Mouse (Mus musculus) neural tube, embryonic 14.5 days (tissue): ENCODE results near the gene Tbx6. TPM values are rescaled to one million over a fixed set of nuclear protein-coding genes. Genes with fewer than 3 reads are reported as not detected.
A peak's percentile ranks its signal among the peaks of the same experiment; 100 is the strongest.

ENCODE experiments used
- ATAC-seq: fragments of 200-750 bp; cut with Nextera tagmentation; 2 replicates; pipeline ENCODE4 v1.8.0; 2017; ENCODE audit warnings: low read depth, mild to moderate bottlenecking, moderate TSS enrichment, moderate library complexity
- H3K27ac ChIP-seq: fragments of 300-500 bp; sonication (generic); 2 replicates; pipeline ENCODE4 v1.5.1; 2014; ENCODE audit warnings: low read depth, mild to moderate bottlenecking, control low read depth, low read length, moderate library complexity, mixed read lengths
- H3K27me3 ChIP-seq: fragments of 300-500 bp; sonication (generic); 2 replicates; pipeline ENCODE4 v1.6.1; 2014; ENCODE audit warnings: low read length; ENCODE audit not compliant: control insufficient read depth, insufficient read depth
- H3K36me3 ChIP-seq: fragments of 300-500 bp; sonication (generic); 2 replicates; pipeline ENCODE4 v1.6.1; 2014; ENCODE audit warnings: low read length, mixed read lengths; ENCODE audit not compliant: control insufficient read depth, insufficient read depth
- H3K4me1 ChIP-seq: fragments of 300-500 bp; sonication (generic); 2 replicates; pipeline ENCODE4 v1.6.1; 2014; ENCODE audit warnings: low read length; ENCODE audit not compliant: control insufficient read depth, insufficient read depth
- H3K4me2 ChIP-seq: fragments of 300-500 bp; sonication (generic); 2 replicates; pipeline ENCODE4 v1.6.1; 2014; ENCODE audit warnings: mild to moderate bottlenecking, low read depth, low read length, control low read depth
- H3K4me3 ChIP-seq: fragments of 300-500 bp; sonication (generic); 2 replicates; pipeline ENCODE4 v1.5.1; 2014; ENCODE audit warnings: low read depth, low read length, control low read depth, mixed read lengths
- H3K9ac ChIP-seq: fragments of 300-500 bp; sonication (generic); replicated peaks from 2 replicates; pipeline ENCODE4 v1.6.1; 2014; ENCODE audit warnings: low read depth, mild to moderate bottlenecking, control low read depth, low read length, mixed read lengths
- H3K9me3 ChIP-seq: fragments of 300-500 bp; sonication (generic); 2 replicates; pipeline ENCODE4 v1.6.1; 2016; ENCODE audit warnings: low read length; ENCODE audit not compliant: control insufficient read depth
- WGBS: fragments of 180-500 bp; shearing (Covaris S2); extraction: QIAGEN DNeasy Blood & Tissue Kit; methylation state at CpG from one replicate; pipeline ENCODE4 v1.1.7; 2014; 5-methylcytosine and 5-hydroxymethylcytosine counted together
- polyA plus RNA-seq: library from polyadenylated mRNA; unstranded; fragments of >200 nt; fragmentation: Nextera tagmentation; extraction: Ambion mirVana; gene quantifications from 2 replicates; pipeline ENCODE4 v1.2.1, GENCODE M21; 2014

The Tbx6 gene
- polyA plus RNA-seq, 1 experiment from 2014 or later = 0.27 TPM

GRCm38 (mm10) chr7:126761529-126762067 is 19.7 kb upstream of the Tbx6 start:
- Histone ChIP-seq H3K27me3 (no peaks in the 10 kb centered on the region), H3K36me3 (peaks cover 11% of the 10 kb centered on the region), H3K9me3 (no peaks in the 10 kb centered on the region), H3K4me1 (peaks cover 19% of the 10 kb centered on the region), H3K9ac (no peak overlapping the region), H3K4me2 (peak overlapping the region; percentile 59; the same call in 1 of the 2 replicates), H3K27ac (0 out of 2 replicates have a peak overlapping the region, but pooled peaks have one; percentile 30), H3K4me3 (no peak overlapping the region)
- 72% methylated on average over 6 of the region's 6 CpGs for WGBS
- ATAC-seq = no peak

- no peak for ATAC-seq
- Histone ChIP-seq H3K4me3 (peak overlapping the region; percentile 3; the same call in 1 of the 2 replicates), H3K4me2 (peak overlapping the region; percentile 1; the same call in 1 of the 2 replicates), H3K36me3 (peaks cover 13% of the 10 kb centered on the region), H3K27ac (peak overlapping the region; percentile 7; the same call in 1 of the 2 replicates), H3K9me3 (no peaks in the 10 kb centered on the region), H3K9ac (no peak overlapping the region), H3K4me1 (peaks cover 19% of the 10 kb centered on the region), H3K27me3 (no peaks in the 10 kb centered on the region)
- WGBS = 62% methylated on average over 17 of the region's 17 CpGs
Measured at GRCm38 (mm10) chr7:126762471-126763008, 18.7 kb upstream of the Tbx6 start.

- Histone ChIP-seq H3K9me3 (no peaks in the 10 kb centered on the region), H3K27ac (no peak overlapping the region), H3K9ac (no peak overlapping the region), H3K27me3 (no peaks in the 10 kb centered on the region), H3K4me1 (peaks cover 17% of the 10 kb centered on the region), H3K4me3 (no peak overlapping the region), H3K4me2 (no peak overlapping the region), H3K36me3 (peaks cover 19% of the 10 kb centered on the region)
- no peak for ATAC-seq
- WGBS = 94% methylated on average over 9 of the region's 9 CpGs
Measured at GRCm38 (mm10) chr7:126765540-126765939, 15.7 kb upstream of the Tbx6 start.

GRCm38 (mm10) chr7:126766201-126766600 is 15.1 kb upstream of the Tbx6 start, which contains the start of gene Gdpd3:
Gene Gdpd3, plus strand, starts transcription at chr7:126766334.
- Histone ChIP-seq H3K9me3 (no peaks in the 10 kb centered on the region), H3K36me3 (peaks cover 19% of the 10 kb centered on the region), H3K27ac (no peak within 1 kb of the TSS), H3K4me3 (no peak within 1 kb of the TSS), H3K27me3 (no peaks in the 10 kb centered on the region), H3K9ac (no peak within 1 kb of the TSS), H3K4me2 (no peak within 1 kb of the TSS), H3K4me1 (peaks cover 11% of the 10 kb centered on the region)
- WGBS = 83% methylated on average over 16 of the region's 16 CpGs
- ATAC-seq = no peak

GRCm38 (mm10) chr7:126767001-126767400 is 14.3 kb upstream of the Tbx6 start:
- Histone ChIP-seq H3K4me2 (no peak overlapping the region), H3K36me3 (peaks cover 19% of the 10 kb centered on the region), H3K27me3 (no peaks in the 10 kb centered on the region), H3K9ac (no peak overlapping the region), H3K27ac (no peak overlapping the region), H3K4me3 (no peak overlapping the region), H3K9me3 (no peaks in the 10 kb centered on the region), H3K4me1 (peaks cover 3% of the 10 kb centered on the region; the same call in 1 of the 2 replicates)
- WGBS = 92% methylated on average over 8 of the region's 8 CpGs
- no peak for ATAC-seq

GRCm38 (mm10) chr7:126770784-126771183 is 10.5 kb upstream of the Tbx6 start:
- no peak for ATAC-seq
- Histone ChIP-seq H3K4me3 (no peak overlapping the region), H3K27ac (no peak overlapping the region), H3K4me1 (peaks cover 2% of the 10 kb centered on the region; the same call in 1 of the 2 replicates), H3K9me3 (no peaks in the 10 kb centered on the region), H3K27me3 (no peaks in the 10 kb centered on the region), H3K9ac (no peak overlapping the region), H3K36me3 (peaks cover 10% of the 10 kb centered on the region), H3K4me2 (no peak overlapping the region)
- 79% methylated on average over 12 of the region's 12 CpGs for whole genome bisulfite sequencing

GRCm38 (mm10) chr7:126773351-126773750 is 7.9 kb upstream of the Tbx6 start:
- H3K4me2 ChIP-seq = no peak overlapping the region
- no peaks in the 10 kb centered on the region; the same call in 1 of the 2 replicates for H3K36me3 ChIP-seq
- H3K9ac ChIP-seq = no peak overlapping the region
- peaks cover 20% of the 10 kb centered on the region for H3K4me1 ChIP-seq
- no peak for ATAC-seq
- H3K9me3 ChIP-seq = no peaks in the 10 kb centered on the region
- no peak overlapping the region for H3K27ac ChIP-seq
- 60% methylated on average over 2 of the region's 2 CpGs for WGBS
- no peak overlapping the region for H3K4me3 ChIP-seq
- no peaks in the 10 kb centered on the region for H3K27me3 ChIP-seq

GRCm38 (mm10) chr7:126774463-126774862 is 6.8 kb upstream of the Tbx6 start:
- no peak overlapping the region for H3K27ac ChIP-seq
- no peaks in the 10 kb centered on the region for H3K27me3 ChIP-seq
- no peaks in the 10 kb centered on the region for H3K36me3 ChIP-seq
- WGBS = 85% methylated on average over 2 of the region's 2 CpGs
- no peak overlapping the region for H3K9ac ChIP-seq
- no peak overlapping the region for H3K4me3 ChIP-seq
- H3K4me2 ChIP-seq = no peak overlapping the region
- ATAC-seq = no peak
- H3K4me1 ChIP-seq = peaks cover 20% of the 10 kb centered on the region
- H3K9me3 ChIP-seq = no peaks in the 10 kb centered on the region

- ATAC-seq = no peak
- H3K4me1 ChIP-seq = peaks cover 24% of the 10 kb centered on the region
- no peak overlapping the region for H3K9ac ChIP-seq
- no peak overlapping the region for H3K4me3 ChIP-seq
- H3K27ac ChIP-seq = no peak overlapping the region; the same call in 1 of the 2 replicates
- H3K36me3 ChIP-seq = no peaks in the 10 kb centered on the region
- H3K27me3 ChIP-seq = no peaks in the 10 kb centered on the region
- peak overlapping the region; percentile 88; the same call in 1 of the 2 replicates for H3K4me2 ChIP-seq
- 84% methylated on average over 10 of the region's 10 CpGs for WGBS
- no peaks in the 10 kb centered on the region for H3K9me3 ChIP-seq
Measured at GRCm38 (mm10) chr7:126775185-126775977, 5.9 kb upstream of the Tbx6 start.
